Mouse (Mus musculus) lung, postnatal 0 days (tissue): Measurements from ENCODE around the gene Snrpf.

Experiments
- CTCF ChIP-seq: IDR thresholded peaks from 2 replicates; pipeline ENCODE4 v1.5.1; 2016; ENCODE audit warnings: antibody characterized with exemption, mild to moderate bottlenecking
- EP300 ChIP-seq: IDR thresholded peaks from 2 replicates; pipeline ENCODE4 v1.6.1; 2016; ENCODE audit warnings: antibody characterized with exemption, mild to moderate bottlenecking, control low read depth

- TF ChIP-seq CTCF (no peak), EP300 (no peak)
Measured at GRCm38 (mm10) chr10:93568671-93569070, 20.8 kb downstream of the Snrpf start.
